Mouse (Mus musculus): ENCODE data around the gene Kcnmb1.

DNA sequence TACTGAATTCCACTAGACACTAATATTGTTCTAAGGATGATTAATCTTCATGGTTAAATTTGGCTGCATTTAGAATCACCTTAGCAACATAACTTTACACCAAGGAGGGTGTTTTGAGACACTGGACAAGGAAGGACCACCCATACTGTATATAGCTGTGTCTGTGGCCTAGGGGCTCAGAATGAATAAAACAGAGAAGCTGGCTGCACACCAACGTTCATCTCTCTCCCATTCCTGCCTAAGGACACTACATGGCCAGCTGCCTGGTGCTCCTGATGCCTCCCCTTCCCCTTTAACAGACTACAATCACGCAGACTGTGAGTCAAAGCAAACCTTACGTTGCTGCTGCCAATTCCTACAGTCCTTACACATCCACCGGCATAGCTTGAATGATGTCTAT lies 6.8 kb upstream of the Kcnmb1 start:
- no peak for TF ChIP-seq CTCF (IDR thresholded peaks at IDR 0.05; ENCODE audit: low read depth)
- no peak for TF ChIP-seq EP300 (IDR thresholded peaks at IDR 0.05; ENCODE audit: low read depth)
